Mouse (Mus musculus): ENCODE measurements around the gene Anxa7.

Gene Anxa7

DNA sequence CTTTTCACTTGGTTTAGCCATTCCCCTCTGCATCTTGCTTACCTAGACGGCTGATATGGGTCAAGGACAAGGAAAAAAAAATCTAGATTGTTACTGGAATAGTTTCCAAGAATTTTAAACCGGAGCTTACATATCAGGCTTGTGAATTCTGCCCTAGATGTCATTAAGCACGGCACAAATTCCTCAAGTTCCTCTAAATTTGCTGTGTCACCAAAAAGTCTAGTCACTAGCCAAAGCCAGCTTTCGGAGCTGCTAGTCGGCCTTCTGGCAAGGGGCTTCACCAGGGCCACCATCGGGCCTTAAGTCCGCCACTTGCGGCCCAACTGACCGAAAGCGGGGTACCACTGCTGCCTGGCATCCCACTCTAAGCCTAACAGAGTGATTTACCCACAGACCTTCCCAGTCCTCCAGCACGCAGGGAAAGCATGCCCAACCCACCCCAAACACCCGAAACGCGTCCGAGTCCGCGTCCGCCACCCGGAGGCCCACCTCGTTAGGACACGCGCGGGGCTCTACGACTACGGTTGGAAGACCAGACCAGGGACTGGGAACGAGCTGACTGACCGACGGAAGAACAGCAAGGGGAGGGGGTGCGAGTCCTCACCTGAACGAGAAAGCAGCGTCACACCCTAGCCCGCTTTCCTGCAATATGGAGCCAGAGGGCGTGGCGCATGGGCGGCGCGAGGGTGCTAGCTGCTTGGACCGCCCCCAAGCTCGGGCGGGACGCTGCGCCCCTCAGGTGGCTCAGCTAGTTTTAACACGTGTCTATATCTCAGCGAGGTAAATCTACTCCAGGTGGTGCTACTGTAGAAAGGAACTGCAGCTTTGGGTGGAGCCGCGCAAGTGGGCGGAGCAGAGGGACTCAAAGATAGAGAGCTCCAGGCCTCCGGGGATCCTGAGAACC is at the start of gene Anxa7:
Gene Anxa7, minus strand, starts transcription at position 843 of the 904 bp plus-strand sequence.
- DNase-seq (ENCODE audit: low read depth, low spot score), result peak; percentile 54

DNA sequence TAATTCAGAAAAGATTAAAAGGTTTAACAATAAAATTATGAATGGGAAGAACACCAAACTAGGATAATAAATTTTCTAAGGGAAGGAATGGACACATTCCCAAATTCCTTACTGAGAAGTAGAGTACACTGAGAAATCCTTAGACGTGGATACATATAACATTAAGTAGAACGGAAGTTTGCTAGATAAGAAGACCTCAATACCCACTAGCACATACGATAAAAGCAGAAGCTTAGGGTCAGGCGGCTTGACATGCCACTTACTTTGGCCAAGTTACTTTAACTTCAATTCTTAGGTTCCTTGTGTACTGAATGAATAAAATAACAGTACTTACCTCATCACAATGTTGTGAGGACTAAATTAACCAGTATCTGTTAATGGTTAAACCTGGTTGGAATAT is 49.7 kb upstream of the Anxa7 start:
- DNase-seq (ENCODE audit: low read depth, low spot score), result no peak

DNA sequence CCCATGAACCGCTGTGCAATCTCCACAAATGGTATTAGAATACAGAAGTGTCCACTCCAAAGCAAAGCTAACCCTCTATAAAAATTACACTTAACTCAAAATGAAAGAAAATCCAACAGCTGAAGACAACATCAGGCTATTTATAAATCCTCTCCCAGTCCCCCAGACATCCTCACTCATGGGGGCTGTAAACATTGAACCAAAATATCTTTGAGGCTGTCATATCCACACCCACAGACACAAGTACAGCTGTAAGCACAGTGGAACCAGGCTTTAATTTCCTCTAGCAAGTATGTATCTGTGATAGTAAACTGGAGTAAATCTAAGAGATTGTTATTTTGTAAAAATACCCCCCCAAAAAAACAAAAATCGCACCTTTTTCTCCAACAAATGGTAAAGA is 40.2 kb upstream of the Anxa7 start:
- no peak for DNase-seq (ENCODE audit: low read depth, low spot score)

DNA sequence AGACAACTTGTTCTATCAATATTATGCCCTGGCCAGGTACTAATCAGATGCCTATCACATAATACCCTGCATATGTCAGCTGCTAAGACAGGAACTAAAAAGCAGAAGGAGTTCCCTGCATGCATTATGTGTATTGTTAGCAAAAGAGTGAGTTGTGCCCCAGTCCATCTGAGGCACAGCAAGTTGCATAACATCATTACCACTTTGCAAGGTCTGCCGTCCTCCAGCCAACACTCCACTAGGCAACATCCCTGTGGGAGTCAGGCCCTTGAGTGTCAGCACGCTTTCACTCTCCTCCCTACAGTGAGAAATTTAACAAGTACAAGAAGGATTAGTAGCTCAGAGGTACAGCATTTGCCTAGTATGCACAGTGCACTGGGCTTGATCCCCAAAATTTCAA is 28.5 kb upstream of the Anxa7 start:
- DNase-seq (ENCODE audit: low read depth, low spot score), result no peak

DNA sequence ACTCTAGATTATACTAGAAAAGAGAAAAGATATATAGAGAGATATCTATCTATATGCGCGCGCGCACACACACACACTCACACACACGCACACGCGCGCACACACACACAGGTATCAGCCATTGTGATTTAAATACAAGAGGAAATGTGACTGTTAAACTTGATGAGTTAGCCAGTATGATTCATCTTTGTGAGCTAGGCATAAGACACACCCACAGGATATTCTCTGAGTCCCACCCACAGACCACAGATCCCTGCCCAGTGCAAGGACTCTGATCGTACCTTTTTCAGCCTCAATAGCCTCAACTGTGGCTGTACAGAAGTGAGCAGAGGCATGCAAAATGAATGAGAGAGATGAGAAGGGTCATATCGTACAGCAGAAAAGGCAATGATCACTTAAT is 23.0 kb upstream of the Anxa7 start:
- DNase-seq (ENCODE audit: low read depth, low spot score), result no peak

DNA sequence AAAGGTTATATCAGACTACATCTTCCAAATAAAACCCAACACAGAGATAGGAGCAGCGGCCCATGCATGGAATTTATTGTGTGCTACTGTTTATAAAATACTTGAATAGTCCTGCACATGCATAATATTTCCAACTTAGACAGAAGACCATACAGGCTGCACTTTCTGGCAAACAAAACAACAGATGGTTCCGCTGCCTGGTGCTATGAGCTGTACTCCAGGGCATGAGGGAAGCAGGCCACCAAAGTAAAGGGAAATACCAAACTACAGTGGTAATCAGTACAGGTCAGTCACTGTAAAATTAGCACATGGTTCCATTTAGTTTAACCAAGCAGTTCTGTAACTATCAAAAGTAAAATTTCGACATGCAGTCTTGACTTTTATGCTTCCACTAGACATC is 20.0 kb upstream of the Anxa7 start:
- no peak for DNase-seq (ENCODE audit: low read depth, low spot score)

DNA sequence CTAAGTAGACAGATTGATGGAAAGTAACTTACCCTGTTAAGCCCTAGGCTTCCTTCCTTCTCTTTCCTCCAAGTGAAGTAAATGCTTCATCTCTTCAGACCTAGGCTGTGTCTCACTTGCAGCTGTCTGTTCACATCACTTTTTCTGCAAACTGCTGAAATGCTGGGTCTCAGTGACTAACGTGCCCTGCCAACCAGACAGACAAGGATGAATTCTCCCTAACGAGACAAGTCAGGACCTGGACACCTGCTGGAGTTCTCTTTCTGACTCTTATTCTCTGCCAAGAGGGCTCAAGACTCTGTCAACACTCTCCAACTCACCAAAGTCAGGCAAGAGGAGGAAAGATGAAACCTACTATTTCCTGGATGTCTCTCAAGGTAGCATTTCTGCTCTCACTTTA is 16.7 kb upstream of the Anxa7 start, which contains the start of gene Mss51:
Gene Mss51, minus strand, starts transcription at position 299 of the 400 bp plus-strand sequence.
- no peak for DNase-seq (ENCODE audit: low read depth, low spot score)

DNA sequence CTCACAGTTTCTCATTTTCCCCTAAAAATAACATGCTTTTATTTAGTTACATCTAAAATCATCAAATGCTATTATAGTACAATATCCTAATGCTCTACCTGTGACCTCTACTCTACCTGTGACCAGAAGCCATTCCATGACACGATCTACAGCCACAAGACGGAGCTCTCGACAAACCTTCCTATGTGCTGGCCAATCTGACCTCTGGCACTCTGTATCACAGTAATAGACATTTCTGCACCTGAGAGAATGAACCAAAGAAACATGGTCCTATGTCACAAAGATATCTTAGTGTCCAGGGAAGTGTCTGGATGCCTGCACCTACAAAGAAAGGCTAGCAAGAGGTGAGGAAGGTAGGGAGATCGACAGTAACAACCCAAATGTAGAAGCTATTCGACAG is 6.1 kb upstream of the Anxa7 start:
- no peak for DNase-seq (ENCODE audit: low read depth, low spot score)

DNA sequence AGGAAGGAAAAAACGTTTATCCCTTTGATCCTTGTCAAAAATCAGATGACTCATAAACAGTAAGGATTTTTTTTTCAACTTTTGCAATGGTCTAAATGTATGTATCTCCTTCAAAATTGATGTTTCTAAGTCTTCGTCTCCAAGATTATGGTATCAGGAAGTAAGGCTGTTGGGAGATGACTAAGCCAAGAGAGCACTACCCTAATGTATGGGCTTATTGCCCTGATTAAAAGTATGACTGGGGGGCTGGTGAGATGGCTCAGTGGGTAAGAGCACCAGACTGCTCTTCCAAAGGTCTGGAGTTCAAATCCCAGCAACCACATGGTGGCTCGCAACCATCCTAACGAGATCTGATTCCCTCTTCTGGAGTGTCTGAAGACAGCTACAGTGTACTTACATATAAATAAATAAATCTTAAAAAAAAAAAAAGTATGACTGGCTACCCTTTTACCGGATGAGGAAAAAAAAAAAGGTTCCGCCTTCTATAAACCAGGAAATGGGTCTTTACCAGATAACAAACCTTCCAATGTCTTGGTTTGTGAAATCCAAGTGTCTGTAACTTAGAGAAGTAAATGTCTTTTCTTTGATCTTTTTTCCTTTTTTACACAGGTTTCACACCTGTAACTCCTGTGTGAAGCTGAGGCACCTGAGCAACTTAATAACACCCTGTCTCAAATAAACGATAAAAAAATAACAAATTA is 2.3 kb upstream of the Anxa7 start:
- no peak for DNase-seq (ENCODE audit: low read depth, low spot score)

DNA sequence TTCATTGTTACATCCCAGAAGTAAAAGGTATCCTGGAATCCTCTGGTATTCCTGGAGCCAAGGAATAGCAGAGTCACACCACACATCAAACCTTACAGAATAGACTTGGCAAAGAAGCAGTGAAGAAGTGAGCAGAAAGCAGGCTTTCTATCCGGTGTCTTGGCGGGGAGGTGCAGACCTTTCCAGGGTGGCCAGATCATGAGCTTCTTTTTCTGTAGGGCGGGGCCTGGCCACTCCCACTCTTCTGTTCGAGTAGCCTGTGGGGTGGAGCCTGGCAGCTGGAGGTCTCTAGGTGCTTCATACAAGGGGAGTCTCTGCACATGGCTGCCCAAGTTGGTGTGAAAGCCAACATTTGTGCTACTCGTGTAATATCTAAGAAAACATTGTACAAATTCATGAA is 1.3 kb upstream of the Anxa7 start:
- DNase-seq (ENCODE audit: low read depth, low spot score), result no peak

DNA sequence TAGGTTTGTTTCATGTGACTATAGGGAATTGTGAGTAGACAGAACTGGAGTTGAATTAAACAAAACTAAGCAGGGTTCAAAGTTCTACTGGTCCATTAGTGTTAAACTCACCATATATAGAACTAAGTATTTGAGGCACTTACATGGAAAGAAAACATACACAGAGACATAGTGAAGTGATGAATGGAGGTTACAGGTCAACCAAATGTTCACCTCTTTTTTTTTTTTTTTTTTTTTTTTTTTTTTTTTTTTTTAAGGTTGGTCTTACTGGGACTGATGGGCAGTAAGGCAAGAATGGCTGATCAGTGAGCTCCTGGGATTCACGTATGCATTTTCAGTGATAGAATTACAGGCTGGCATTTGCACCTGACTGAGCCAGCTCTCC is 254 bp upstream of the Anxa7 start:
- no peak for DNase-seq (ENCODE audit: low read depth, low spot score)

DNA sequence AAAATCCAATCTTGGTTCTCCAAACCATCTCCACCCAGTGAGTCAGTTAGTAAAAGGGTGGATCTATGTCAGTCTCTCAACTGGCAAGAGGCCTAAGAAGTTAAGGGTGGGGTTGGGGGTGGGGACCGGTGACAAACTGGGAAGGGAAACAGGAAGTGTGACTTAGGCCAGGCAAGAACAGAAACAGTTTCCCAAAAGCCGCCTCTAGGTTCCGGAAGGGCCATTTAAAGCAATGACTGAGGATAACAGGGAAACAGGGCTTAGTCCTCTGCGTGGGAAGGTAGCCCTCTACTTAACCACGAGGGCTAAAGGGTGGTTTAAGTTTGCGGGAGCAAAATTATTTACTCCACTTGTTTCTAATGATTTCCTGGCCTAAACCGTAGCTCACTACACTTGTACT is 1.1 kb downstream of the Anxa7 start:
- no peak for DNase-seq (ENCODE audit: low read depth, low spot score)

DNA sequence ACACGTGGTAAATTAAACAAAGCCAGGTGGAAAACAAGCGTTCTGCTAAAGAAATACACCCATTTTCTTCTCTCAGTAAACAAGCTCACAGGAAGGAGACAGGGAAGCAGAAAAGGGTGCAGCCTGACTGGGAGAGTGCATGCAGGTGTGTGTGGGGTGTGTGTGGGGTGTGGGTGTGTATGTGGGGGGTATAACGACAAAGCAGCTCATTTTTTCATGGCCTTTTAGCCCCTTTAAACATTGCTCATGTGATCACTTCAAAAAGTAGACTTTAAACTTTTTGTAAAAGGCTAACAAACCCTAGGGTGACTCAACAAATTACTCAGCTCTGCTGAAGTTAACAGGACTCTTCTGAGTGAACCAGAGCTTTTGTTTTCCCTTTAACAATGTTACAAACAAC is 1.5 kb downstream of the Anxa7 start:
- DNase-seq (ENCODE audit: low read depth, low spot score), result no peak

DNA sequence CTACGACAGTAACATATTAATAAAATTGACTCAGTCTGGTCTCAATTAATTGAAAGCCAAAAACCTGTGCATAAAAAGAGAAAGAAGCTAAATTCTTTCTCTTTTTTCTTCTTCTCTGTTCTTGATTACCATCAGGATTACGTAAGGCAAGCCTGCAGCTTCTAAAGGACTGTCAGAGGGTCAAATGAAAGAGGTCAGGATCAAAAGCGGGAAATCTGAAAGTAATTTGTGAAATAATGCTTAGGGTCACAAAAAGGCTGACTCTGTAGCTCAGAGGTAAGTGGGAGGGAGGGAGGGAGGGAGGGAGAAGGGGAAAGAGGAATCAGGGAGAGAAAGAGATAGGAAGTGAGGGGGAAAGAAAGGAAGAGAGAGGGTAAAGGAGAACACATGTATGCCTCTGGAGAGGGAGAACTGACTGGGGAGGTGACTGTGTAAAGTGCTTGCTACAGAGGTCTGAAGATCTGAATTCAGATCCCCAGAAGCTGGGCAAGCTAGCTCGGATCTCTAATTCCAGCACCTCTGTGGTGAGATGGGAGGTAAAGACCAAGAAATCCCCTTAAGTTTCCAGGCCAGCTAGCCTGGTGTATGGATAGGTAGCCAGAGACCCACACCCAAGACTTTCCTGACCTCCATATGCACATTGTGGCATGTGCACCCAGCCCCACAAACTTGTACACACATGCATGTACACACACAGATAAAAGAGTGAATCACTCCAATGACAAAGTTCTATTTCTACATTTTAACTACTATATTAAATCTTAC is 2.5 kb downstream of the Anxa7 start:
- no peak for DNase-seq (ENCODE audit: low read depth, low spot score)

DNA sequence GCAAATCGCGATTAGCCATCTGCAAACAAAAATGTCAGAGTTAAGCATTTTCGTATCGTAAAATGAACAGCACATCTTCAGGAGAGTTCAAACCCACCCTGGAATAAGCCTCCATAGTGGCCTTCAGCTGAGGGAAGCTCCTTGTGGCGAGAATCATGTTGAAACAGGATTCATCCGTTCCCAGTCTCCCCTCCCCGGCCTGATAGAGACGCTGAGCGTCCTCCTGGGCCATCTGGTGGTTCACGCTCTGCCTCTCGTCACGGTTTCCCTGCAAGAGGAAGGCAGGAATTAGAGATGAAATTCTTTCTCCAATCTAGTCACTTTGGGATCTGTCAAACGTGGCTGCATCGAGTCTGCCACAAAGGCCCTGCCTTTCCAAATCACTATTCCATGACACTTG is 19.7 kb downstream of the Anxa7 start:
- no peak for DNase-seq (ENCODE audit: low read depth, low spot score)

DNA sequence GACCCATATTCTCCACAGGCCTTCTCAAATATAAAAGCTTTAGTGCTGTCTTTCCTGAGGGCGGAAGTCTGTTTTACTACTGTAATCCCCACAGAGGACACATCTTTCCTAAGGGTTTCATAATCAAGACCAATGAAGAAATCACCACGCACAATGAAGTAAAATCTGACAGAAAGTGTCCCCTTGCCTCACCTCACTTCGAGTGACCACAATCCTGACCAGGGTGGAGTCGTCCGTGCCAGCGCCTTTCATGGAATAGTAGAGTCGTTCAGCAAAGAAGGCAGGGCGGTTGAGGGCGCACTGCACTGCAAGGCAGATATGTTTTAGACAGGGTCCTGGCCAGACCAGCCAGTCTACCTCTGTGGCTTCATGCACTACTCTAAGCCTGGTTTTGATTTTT is 21.6 kb downstream of the Anxa7 start:
- no peak for DNase-seq (ENCODE audit: low read depth, low spot score)

DNA sequence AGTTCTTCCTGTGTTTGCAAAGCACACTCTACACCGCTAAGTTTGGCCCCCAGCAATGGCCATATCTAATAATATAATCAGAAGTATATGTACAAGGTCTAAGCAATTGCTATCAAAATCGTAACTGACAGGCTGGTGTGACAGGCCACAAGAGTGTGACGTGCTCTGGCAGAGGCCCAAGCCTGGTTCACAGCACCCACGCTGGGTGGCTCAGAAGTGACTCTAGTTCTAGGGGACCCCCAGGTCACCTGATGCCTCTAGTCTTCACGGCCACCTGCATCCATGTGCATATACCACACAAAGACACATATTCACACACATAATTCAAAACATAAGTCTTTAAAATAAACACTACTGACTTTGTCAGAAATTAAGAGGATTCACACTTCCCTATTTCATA is 27.0 kb downstream of the Anxa7 start:
- DNase-seq (ENCODE audit: low read depth, low spot score), result no peak

DNA sequence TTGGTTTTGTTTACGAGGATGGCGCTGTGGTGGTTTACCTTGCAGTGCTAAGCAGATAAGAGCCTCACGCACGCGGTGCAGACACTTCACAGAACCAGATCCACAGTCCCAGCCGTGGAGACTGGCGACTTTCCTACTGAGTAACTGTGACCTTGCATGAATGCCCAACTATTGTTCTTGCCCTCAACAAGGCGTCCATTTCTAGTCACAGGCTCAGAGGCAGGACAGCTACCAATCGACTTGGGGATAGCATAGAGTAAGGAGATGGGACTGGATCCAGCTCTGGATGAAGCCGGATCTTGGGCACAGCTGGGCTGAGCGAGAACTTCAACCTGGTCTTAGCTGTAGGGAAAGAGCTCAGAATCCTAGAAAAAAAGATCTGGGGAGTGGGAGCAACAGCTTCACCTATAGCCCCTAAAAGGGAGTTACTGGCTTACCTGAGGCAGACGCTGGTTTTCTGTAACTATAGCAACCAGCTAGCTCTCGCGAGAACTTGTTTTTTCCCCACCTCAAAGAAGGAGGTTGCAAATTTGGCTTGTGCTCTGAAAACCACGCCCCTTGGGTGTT is 28.1 kb downstream of the Anxa7 start, which contains the start of gene Cfap70:
Gene Cfap70, minus strand, starts transcription at position 462 of the 567 bp plus-strand sequence.
- no peak for DNase-seq (ENCODE audit: low read depth, low spot score)

DNA sequence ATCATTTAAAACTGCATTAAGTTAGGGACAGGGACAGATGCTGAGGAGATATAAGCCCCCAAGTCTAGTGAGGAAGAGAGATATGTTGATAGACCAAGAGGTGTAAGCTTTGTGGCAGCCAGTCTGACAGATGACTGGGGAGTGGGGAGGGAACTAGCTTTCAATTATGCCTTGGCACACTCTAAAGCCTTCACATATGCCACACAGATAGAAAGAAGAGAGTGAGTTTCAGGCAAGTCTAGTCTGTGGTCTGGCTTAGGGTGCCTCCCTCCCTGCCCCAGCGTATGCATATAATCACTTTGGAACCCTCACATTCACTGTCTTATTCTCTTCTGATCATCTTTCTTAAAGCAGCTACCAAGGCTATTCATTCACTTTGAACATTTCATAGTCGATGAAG is 28.6 kb downstream of the Anxa7 start:
- no peak for DNase-seq (ENCODE audit: low read depth, low spot score)

DNA sequence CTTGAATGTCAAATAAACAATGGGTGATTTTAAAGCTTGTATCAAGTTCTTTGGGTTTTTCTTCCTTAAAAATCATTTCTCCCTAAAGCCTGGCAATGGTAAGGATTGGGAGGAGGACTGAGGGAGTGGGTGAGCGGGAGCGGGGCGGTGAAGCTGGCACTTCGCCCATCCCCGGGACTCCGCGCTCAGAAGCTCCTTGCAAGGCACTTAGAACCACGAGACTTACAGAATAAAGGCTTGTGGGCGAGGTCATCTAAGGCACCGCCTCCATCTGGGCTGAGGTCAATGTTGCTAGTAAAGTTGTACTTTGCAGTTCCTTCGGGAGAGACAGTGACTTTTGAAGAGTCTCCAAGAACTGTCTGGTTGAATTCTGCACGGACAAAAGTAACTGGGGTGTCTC is 32.7 kb downstream of the Anxa7 start:
- DNase-seq (ENCODE audit: low read depth, low spot score), result no peak

DNA sequence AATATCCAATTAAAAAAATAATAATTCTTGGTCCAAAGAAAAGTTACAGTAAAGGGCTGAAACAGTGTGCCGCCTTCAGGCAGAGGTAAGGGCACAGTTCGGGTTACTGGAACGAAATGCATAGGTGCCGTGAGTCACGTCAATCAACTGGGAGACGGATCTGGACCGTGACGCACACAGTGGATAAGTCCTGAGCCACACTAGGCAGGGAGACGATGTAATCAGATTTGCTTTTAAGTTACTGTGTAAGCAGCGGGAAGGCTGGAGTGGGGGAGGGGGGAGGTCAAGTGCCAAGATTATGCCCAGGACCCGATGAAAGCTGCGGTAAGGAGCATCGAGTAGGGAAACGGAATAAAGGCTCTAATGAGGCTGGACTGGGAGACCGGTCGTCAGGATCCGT is 37.7 kb downstream of the Anxa7 start:
- peak; percentile 88 for DNase-seq (ENCODE audit: low read depth, low spot score)

DNA sequence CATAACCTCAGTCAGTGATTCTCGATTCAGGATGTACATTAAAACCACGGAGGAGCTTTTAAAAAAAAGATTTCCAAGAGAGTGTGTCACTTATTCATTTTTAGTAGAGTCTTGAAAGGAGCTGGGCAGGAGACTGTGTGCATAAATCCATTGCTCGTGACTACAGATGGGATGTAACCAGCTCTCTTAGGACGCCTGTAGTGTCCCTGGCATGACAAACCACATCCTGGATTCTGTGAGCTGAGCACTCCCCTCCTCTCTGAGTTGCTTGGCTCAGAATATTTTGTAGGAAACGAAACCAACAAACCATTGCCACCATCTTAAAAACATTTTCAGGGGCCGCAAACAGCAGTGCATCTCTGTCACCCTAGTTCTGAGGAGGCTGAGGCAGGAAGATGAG is 43.0 kb downstream of the Anxa7 start:
- no peak for DNase-seq (ENCODE audit: low read depth, low spot score)

Measured in retina, adult 2 months (tissue).